Mouse (Mus musculus) liver, adult 2 months (tissue): ENCODE results near the gene Gm44965.

Experiments
- CTCF ChIP-seq: fragments of 200-500 bp; IDR thresholded peaks from 2 replicates; pipeline ENCODE4 v1.5.1; 2011; ENCODE audit warnings: low read depth, low read length, control low read depth
- POLR2A ChIP-seq: fragments of 200-500 bp; IDR thresholded peaks from 2 replicates; pipeline ENCODE4 v1.6.1; 2011; ENCODE audit warnings: low read length, control low read depth; ENCODE audit not compliant: insufficient read depth; ENCODE audit errors: extremely low read depth

GRCm38 (mm10) chr6:48623460-48623859 is 29.7 kb downstream of the Gm44965 start:
- no peak for TF ChIP-seq POLR2A
- no peak for TF ChIP-seq CTCF
